Mouse (Mus musculus) stomach, adult 2 months (tissue): ENCODE data around the gene Dennd4b. TPM values are rescaled to one million over a fixed set of nuclear protein-coding genes. Genes with fewer than 3 reads are reported as not detected.

ENCODE experiments used
- polyA plus RNA-seq: library from polyadenylated mRNA; depleted of rRNA; stranded (reverse); fragments of >200 nt; gene quantifications from 2 replicates; pipeline ENCODE4 v1.2.3, GENCODE M21; 2012; rRNA removed

Dennd4b gene
- polyA plus RNA-seq = 5.1 and 7.2 TPM in 2 replicates

DNA sequence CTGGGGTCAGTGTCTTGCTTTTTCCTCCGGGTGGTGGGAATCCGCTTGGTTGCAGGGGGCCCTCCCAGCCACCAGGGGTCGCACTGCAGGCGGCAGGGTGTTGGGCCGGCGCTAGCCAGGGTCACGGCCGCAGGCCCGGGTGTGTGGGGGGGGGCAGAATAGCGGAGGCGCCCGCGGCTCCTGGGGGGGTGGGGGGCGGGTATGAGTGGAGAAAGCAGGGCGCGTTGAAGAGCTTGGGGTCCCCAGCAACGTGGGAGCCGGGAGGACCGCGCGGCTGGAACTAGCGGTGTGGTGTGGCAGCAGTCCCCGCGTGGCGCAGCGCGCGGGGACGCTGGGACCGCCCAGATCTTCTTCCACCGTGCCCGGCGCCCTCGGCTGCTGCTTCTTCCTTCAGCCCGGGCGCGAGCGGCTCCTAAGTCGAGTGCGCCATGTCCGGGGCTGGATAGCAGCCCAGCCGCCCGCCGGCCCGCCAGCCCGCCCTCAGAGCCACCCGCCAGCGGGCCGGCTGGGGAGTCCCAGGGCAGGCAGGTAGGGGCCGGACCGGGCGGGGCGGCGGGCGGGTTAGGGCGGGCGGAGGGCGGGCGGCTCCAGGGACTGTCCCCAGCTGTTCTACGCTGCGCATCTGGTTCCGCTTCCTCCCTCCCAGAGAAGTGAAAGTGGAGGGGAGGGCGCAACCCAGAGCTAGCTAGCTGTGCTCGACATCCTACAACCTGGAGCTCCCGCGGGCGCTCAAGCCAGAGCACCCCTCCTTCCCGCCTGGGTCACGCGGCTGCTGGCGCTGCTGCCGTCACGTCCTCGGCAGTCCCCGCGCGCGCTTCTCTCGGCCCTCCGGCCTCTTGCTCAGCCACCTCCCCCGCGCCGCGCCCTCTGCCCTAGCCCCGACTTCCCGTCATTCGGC lies at the start of gene Dennd4b:
Gene Dennd4b, plus strand, starts transcription at position 152 of the 898 bp plus-strand sequence.

DNA sequence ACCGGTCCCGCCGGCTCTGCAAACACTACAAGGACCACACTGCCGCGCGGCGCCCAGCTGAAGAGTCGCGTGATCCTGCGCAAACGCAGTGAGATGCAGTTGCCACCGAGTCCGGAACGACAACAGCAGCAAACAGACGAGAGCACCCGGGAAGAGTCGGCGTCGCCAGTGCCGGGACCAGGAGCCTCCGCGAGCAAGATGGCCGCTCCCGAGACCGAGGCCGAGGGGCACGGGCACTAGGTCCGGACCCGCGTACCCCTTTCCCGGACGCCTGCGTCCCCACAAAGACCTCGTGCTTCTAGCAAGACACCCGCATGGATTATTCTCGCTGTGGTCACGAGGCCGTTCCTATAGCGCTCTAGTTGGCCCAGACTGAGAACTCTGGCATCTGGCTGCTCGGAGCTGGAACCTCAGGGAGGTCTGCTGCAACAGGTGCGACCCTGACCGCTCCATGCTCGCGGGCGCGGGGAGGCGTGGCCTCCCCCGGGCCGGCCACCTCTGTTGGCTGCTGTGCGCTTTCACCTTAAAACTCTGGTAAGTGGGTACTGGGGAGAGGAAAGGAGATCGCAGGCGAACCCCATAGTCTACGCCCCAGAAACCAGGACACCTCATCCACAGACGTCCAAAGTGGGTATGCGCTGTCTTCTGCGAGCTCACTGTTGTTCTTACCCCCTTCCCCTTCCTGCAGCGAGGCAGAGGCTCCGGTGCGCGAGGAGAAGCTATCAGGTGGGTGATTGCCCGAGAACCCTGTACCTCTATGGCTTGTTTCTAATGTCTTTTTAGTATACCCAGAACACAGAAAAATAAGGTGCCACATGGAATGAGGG lies 33.3 kb upstream of the Dennd4b start, which contains the start of gene Jtb:
Gene Jtb, plus strand, starts transcription at position 91 of the 827 bp plus-strand sequence.

DNA sequence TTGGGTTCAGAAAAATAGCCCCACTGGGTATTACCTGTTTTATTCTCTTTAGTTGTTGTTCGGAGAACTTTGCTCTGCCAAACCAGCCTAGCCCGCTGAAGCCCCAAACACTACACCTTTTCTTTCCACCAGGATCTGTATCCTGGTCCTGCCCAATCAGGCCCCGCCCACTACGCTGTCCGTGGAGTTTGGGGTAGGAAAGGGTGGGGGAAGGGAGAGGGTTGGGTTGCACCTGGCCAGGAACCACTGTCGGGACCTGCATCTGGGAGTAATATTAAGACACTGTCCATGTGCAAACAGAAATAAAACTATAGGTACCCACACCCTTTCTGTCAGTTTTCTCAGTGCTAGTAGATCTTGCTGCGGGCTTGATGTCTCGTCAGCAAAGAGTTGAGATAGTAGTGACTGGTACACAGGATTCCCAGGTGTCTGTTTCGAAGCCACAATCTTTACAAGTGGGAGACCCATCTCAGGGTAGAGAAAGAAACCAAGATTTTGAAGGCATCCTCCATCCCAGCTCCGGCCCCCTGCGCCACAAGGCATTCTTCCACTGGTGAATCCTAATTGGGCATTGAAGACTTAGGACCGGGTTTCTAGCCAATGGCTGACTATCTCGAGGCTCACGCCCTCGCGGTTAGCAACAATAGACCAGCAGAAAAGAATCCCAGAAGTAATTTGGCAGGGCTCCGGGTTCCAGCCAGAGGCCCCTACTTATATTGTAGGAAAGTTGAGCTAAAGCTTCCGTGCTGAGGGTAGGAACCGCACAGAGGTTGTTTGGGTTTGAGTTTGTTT lies 21.8 kb upstream of the Dennd4b start, which contains the start of gene Creb3l4:
Gene Creb3l4, minus strand, starts transcription at position 529 of the 792 bp plus-strand sequence.

DNA sequence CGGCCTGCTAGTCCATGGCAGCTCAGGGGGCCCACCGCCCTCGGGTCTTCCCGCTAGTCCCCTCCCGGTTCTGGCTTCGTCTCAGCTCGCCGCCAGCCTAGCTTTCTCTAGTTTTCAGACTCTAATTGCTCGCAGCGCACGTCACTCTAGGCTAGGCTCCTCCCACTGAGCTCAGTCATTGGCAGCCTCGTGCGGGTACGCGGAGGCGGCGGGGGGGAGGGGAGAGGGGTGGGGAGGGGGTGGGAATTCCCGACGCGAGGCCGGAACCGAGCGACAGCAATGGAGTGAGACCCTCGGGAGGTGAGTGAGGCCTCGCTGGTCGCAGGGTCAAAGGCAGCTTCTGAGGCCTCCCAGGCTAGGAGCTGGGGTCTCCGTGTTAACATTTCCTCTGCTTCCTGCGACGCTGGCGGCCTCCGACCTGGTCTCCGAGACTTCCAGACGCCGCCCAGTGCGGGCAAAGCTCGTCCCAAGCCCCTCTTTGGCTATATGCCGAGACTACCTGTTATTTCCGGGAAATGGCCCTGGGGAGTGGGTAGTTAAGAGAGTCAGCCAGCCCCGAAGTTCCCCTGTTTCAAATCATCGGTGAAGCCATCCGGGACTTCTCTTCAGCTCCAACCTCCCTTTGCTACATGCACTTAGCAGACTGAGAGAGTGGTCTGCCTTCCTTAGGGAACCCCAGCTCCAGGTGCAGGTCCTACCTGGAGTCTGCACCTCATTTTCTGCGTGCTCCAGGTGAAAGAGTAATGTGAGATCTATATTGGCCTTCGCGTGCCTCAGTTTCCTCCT lies 16.8 kb upstream of the Dennd4b start, which contains the start of gene Slc39a1:
Gene Slc39a1, plus strand, starts transcription at position 213 of the 786 bp plus-strand sequence.

DNA sequence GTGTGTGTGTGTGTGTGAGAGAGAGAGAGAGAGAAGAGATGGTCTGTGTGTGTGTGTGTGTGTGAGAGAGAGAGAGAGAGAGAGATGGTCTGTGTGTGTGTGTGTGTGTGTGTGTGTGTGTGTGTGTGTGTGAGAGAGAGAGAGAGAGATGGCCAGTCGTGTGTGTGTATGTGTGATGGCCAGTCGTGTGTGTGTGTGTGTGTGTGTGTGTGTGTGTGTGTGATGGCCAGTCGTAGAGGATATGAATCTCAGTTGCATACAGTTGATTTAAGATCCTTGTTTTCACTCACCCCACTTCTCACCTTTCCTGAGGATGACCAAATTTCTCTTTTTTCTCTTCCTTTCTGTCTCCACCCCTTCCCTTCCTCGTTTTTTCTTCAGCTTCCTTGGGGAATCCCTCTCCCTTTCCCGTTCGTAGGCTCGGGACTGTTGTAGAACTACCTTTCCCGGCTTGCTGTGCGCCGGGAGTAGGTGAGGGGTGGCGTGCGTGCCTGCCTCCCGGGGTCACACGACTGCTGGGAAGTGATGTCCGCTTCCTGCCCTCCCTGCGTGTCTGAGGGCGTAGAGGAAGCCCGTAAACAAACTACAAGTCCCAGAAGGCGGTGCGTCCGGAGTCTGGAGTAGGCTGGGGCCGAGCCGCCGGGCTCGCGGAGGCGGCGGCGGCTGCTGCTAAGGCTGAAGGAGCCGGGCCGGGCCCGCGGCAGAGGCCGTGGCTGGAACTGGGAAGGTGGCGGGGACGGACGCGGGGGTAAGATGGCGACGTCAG lies 11.1 kb upstream of the Dennd4b start, which contains the start of gene Crtc2:
Gene Crtc2, plus strand, starts transcription at position 511 of the 766 bp plus-strand sequence.

DNA sequence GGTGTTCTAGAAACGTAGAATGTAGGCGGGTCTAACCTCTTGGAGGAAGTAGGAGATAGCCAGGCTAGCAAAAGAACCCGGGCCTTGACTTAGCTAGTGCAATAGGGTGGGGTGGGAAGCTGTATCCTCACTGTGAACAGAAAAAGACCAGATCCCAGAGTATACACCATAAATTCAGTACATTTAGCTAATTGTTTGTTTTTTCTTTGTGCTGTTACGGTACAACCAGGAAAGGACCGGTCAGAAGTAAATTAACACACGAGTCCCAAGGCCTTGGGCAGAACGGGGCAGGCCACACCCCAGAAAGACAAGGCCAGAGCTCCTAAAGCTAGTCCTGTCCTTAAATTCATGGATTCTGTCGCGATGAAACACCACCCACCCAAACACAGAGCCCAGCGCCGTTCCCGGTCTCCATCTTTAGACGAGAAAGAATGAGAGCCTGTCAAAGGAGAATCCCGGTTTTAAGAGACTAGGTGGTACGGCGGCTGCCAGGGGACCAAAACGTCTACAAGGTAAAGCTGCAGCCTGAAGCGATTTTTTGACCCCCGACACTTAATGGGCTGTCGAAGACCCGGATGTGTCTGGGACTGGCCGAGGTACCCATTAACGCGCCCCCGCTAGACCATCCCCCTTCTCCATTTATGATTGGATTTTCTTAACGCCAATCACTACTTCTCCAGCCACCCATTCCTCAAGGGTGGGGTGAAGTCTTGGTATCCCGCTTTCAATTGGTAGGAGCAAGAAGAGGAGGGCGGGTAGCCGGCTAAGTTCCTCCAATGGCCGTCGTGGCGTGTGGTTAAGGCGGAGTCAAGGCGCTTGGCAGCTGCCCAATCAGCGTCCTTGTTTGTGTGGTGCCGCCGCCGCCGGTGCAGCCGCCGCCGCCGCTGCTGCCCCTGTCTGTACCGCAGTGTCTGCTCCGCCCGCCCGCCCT lies 27.6 kb downstream of the Dennd4b start, which contains the start of gene Gatad2b:
Gene Gatad2b, plus strand, starts transcription at position 834 of the 931 bp plus-strand sequence.

Other genes with a start within 250 kb of the Dennd4b start
- gene 4933434E20Rik, start 213.5 kb upstream of the Dennd4b start, polyA plus RNA-seq = 7.6 and 8.7 TPM in 2 replicates
- 29.1 and 37.6 TPM in 2 replicates for gene Ubap2l, start 212.6 kb upstream of the Dennd4b start, polyA plus RNA-seq
- gene Tpm3, start 192.5 kb upstream of the Dennd4b start, polyA plus RNA-seq = 39.8 and 65.3 TPM in 2 replicates
- 0.09 and 0.10 TPM in 2 replicates for gene Nup210l, start 161.1 kb upstream of the Dennd4b start, polyA plus RNA-seq
- 192 and 202 TPM in 2 replicates for gene Rps27, start 51.5 kb upstream of the Dennd4b start, polyA plus RNA-seq
- 2.5 and 3.6 TPM in 2 replicates for gene Rab13, start 51.5 kb upstream of the Dennd4b start, polyA plus RNA-seq
- 60.6 and 98.2 TPM in 2 replicates for gene Jtb, start 33.6 kb upstream of the Dennd4b start, polyA plus RNA-seq
- gene Creb3l4, start 21.7 kb upstream of the Dennd4b start, polyA plus RNA-seq = 16.6 and 20.9 TPM in 2 replicates
- 44.3 and 47.8 TPM in 2 replicates for gene Slc39a1, start 17.0 kb upstream of the Dennd4b start, polyA plus RNA-seq
- 19.9 and 25.7 TPM in 2 replicates for gene Crtc2, start 11.0 kb upstream of the Dennd4b start, polyA plus RNA-seq
- 3.8 and 4.9 TPM in 2 replicates for gene Gatad2b, start 28.0 kb downstream of the Dennd4b start, polyA plus RNA-seq
- gene Slc27a3, start 124.8 kb downstream of the Dennd4b start, polyA plus RNA-seq = 3.9 and 4.2 TPM in 2 replicates
- 7.6 and 9.0 TPM in 2 replicates for gene Ints3, start 168.4 kb downstream of the Dennd4b start, polyA plus RNA-seq
- 5.0 and 6.2 TPM in 2 replicates for gene Npr1, start 200.7 kb downstream of the Dennd4b start, polyA plus RNA-seq
- 3.7 and 4.0 TPM in 2 replicates for gene Ilf2, start 210.9 kb downstream of the Dennd4b start, polyA plus RNA-seq
- gene Snapin, start 225.8 kb downstream of the Dennd4b start, polyA plus RNA-seq = 8.3 and 8.6 TPM in 2 replicates
- 16.0 and 17.1 TPM in 2 replicates for gene Chtop, start 244.3 kb downstream of the Dennd4b start, polyA plus RNA-seq
- gene S100a1, start 249.2 kb downstream of the Dennd4b start, polyA plus RNA-seq = 83.5 and 96.7 TPM in 2 replicates
- 19.2 and 27.6 TPM in 2 replicates for gene S100a13, start 249.2 kb downstream of the Dennd4b start, polyA plus RNA-seq